Mouse (Mus musculus) Patski (cell line): ENCODE measurements around the gene Arcn1. TPM values are rescaled to one million over a fixed set of nuclear protein-coding genes. Genes with fewer than 3 reads are reported as not detected.

ENCODE experiments used
- ATAC-seq: fragments of 100-300 bp; one replicate; pipeline ENCODE4 v1.8.0; 2021
- CTCF ChIA-PET: fragments of 350-600 bp; sonication (Branson Sonifier 250); formaldehyde crosslinking; loops from one replicate; lab custom pipeline; 2022; ENCODE audit warnings: inconsistent platforms; lab: Charles Lee
- POLR2A ChIA-PET: fragments of 350-600 bp; sonication (Branson Sonifier 250); formaldehyde crosslinking; loops from one replicate; lab custom pipeline; 2022; ENCODE audit warnings: antibody characterized with exemption, inconsistent platforms; lab: Charles Lee
- DNase-seq: peaks from one replicate; pipeline ENCODE4 v3.0.0-alpha.2; 2011; ENCODE audit warnings: low read depth, low spot score
- H3K27me3 ChIP-seq: fragments of 371-371 bp; one replicate; pipeline ENCODE4 v1.5.1; 2021
- CTCF ChIP-seq: fragments of 100-300 bp; IDR thresholded peaks from one replicate; pipeline ENCODE4 v1.5.1; 2021
- in situ Hi-C: fragments of 300-500 bp; cut with MboI; formaldehyde crosslinking; loops from 3 replicates; pipeline ENCODE4 v1.11.1; 2018; ENCODE audit warnings: low pct_unique_long_range_greater_than_20kb, mixed read lengths
- polyA plus RNA-seq: library from polyadenylated mRNA; unstranded; gene quantifications from one replicate; pipeline ENCODE4 v1.2.3, GENCODE M21; 2021

Gene Arcn1
- polyA plus RNA-seq, 1 experiment from 2014 or later, result 142 TPM

GRCm38 (mm10) chr9:44715109-44715508 lies 52.5 kb downstream of the Arcn1 start:
- no peak for TF ChIP-seq CTCF
- no peak for ATAC-seq
- no peak for DNase-seq
- ChIA-PET POLR2A (no interaction called here), CTCF (no interaction called here)
- in situ Hi-C loops, result no loop called here
- no peaks in the 10 kb centered on the region for H3K27me3 ChIP-seq

DNA sequence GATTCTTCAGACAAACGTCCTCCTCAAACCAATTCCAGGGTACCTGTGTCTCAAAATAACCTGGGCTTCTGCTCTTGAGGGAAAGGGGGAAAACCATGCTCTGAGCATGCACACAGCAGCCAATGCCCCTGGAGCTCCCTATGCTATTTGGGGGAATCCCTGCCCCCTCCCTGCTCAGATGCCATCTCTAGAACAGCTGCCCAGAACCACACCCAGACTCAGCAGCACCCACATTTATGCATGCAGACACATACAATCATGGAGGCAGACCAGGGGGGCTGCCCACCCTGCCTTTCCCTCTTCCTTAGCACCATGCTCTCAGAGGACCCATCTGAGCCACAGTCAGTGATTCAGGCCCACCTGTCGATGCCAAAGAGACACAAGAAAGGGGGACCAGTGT lies 54.1 kb downstream of the Arcn1 start:
- in situ Hi-C loops, result no loop called here
- TF ChIP-seq CTCF, result no peak
- ATAC-seq, result no peak
- ChIA-PET CTCF (no interaction called here), POLR2A (interaction anchor here (1.5 kb wide), 1 partner anchor 14 kb away, joined by 4 read pairs; no protein-coding TSS in a partner anchor)
- no peaks in the 10 kb centered on the region for H3K27me3 ChIP-seq
- DNase-seq, result no peak

DNA sequence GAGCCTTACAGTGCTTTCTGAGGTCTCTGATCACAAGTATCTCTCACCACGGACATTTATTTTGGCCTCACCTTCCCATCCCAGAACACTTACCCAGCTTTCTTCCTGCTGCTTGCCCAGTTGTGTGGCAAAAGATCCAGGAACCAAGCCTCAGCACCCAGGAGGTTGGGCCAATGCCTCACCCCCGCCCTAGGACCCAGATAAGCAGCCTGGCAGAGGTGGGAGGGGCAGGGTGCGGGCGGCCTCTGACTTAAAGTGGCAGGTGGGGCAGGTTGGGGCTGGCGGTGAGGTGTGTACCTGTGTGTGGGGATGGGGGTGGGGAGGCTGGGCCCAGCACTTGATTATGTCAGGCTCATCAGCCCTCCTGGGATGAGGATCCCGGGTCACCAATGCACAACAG lies 54.6 kb downstream of the Arcn1 start:
- in situ Hi-C loops, result no loop called here
- no peak for ATAC-seq
- no peak for TF ChIP-seq CTCF
- H3K27me3 ChIP-seq, result no peaks in the 10 kb centered on the region
- CTCF ChIA-PET, result no interaction called here
- POLR2A ChIA-PET, result interaction anchor here (1.5 kb wide), 1 partner anchor 13 kb away, joined by 4 read pairs; no protein-coding TSS in a partner anchor
- no peak for DNase-seq

DNA sequence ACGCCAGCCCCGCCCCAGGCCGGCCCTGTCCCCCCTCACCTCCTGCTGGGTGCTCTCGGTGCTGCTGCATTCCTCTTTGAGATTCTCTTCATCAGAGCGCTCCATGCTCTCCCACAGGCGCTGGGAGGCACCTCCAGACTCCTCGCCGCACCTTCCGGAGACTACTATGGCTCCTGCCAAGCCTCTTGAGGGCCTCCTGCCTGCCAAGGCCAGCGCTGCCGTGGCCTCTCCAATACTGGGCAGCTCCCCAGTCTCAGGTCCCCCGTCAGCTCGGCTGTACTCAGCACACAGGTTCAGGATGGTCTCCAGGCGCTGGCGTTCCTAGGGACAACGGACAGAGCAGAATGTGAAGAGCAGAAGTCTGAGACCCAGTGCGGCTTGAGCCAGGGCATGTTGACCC lies 56.0 kb downstream of the Arcn1 start:
- in situ Hi-C loops, result no loop called here
- no peak for ATAC-seq
- DNase-seq, result no peak
- no peaks in the 10 kb centered on the region for H3K27me3 ChIP-seq
- ChIA-PET CTCF (no interaction called here), POLR2A (no interaction called here)
- no peak for TF ChIP-seq CTCF

- DNase-seq (no peak), ATAC-seq (no peak)
- POLR2A ChIA-PET, result interaction anchor here (1.7 kb wide), 1 partner anchor 10 kb away, joined by 6 read pairs; no protein-coding TSS in a partner anchor
- CTCF ChIA-PET, result interaction anchor here (0.9 to 1.8 kb wide), 4 partner anchors 8 to 20 kb away, joined by 4 to 12 read pairs (median 9); no protein-coding TSS in a partner anchor
- H3K27me3 ChIP-seq, result no peaks in the 10 kb centered on the region
- no peak for TF ChIP-seq CTCF
- in situ Hi-C loops, result no loop called here
Observed at GRCm38 (mm10) chr9:44710213-44710612, 57.4 kb downstream of the Arcn1 start.

DNA sequence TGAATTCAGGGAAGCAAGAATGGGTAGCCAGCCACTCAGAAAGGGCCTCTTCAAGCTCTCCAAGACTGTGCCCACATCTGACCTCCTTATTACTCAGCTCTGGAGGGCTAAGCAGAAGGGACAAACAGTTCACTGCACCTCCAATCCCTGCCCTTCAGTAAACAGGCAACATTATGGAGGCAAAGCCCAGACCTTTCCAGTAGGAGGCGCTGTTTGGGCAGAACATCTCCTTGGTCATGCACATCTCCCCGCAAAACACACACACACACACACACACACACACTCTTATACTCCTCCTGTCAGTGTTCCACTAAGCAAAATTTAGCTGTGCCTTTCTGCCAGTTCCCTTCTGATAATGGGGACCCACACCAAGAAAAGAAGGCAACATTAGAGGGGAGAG lies 58.0 kb downstream of the Arcn1 start:
- no peak for ATAC-seq
- ChIA-PET POLR2A (interaction anchor here (1.2 to 1.7 kb wide), 2 partner anchors 10 to 11 kb away, joined by 5 to 6 read pairs; no protein-coding TSS in a partner anchor), CTCF (interaction anchor here (0.9 to 1.8 kb wide), 5 partner anchors 9 to 21 kb away, joined by 3 to 12 read pairs (median 9); no protein-coding TSS in a partner anchor)
- no peaks in the 10 kb centered on the region for H3K27me3 ChIP-seq
- TF ChIP-seq CTCF, result no peak
- in situ Hi-C loops, result no loop called here
- DNase-seq, result no peak

GRCm38 (mm10) chr9:44708925-44709324 lies 58.7 kb downstream of the Arcn1 start:
- ChIA-PET POLR2A (interaction anchor here (1.2 to 1.7 kb wide), 2 partner anchors 9 to 11 kb away, joined by 5 to 6 read pairs; no protein-coding TSS in a partner anchor), CTCF (interaction anchor here (1.4 to 1.8 kb wide), 4 partner anchors 9 to 20 kb away, joined by 3 to 12 read pairs (median 9); no protein-coding TSS in a partner anchor)
- ATAC-seq (peak; percentile 12), DNase-seq (no peak)
- no peak for TF ChIP-seq CTCF
- in situ Hi-C loops, result no loop called here
- H3K27me3 ChIP-seq, result no peaks in the 10 kb centered on the region

- no peak for TF ChIP-seq CTCF
- ATAC-seq, result no peak
Observed at GRCm38 (mm10) chr9:44708429-44708765, 59.2 kb downstream of the Arcn1 start.

GRCm38 (mm10) chr9:44707749-44708428 lies 59.8 kb downstream of the Arcn1 start:
- ATAC-seq (no peak), DNase-seq (no peak)
- TF ChIP-seq CTCF, result no peak

More at GRCm38 (mm10) chr9:44708429-44708765, 59.2 kb downstream of the Arcn1 start:
- in situ Hi-C loops, result no loop called here
- DNase-seq, result no peak
- ChIA-PET POLR2A (no interaction called here), CTCF (interaction anchor here (1.4 kb wide), 1 partner anchor 19 kb away, joined by 3 read pairs; no protein-coding TSS in a partner anchor)
- no peaks in the 10 kb centered on the region for H3K27me3 ChIP-seq

GRCm38 (mm10) chr9:44699730-44700129 lies 67.9 kb downstream of the Arcn1 start:
- no peak for ATAC-seq
- H3K27me3 ChIP-seq, result no peaks in the 10 kb centered on the region
- DNase-seq, result no peak
- in situ Hi-C loops, result no loop called here
- TF ChIP-seq CTCF, result no peak
- ChIA-PET CTCF (interaction anchor here (1.1 to 2.9 kb wide), 5 partner anchors 9 to 35 kb away, joined by 3 to 12 read pairs (median 4); partner anchors contain the start of gene Phldb1), POLR2A (interaction anchor here (1.1 to 3.3 kb wide), 4 partner anchors 10 to 18 kb away, joined by 4 to 11 read pairs (median 4); no protein-coding TSS in a partner anchor)

More at GRCm38 (mm10) chr9:44707749-44708428, 59.8 kb downstream of the Arcn1 start:
- in situ Hi-C loops, result no loop called here
- H3K27me3 ChIP-seq, result no peaks in the 10 kb centered on the region
- ChIA-PET CTCF (interaction anchor here (1.4 kb wide), 1 partner anchor 19 kb away, joined by 3 read pairs; no protein-coding TSS in a partner anchor), POLR2A (interaction anchor here (0.6 kb wide), 1 partner anchor 18 kb away, joined by 4 read pairs; no protein-coding TSS in a partner anchor)
